Mouse (Mus musculus) lung, postnatal 25 days (tissue): ENCODE measurements around the gene Lsm4.

Experiments
- DNase-seq: peaks from one replicate; pipeline ENCODE4 v3.0.0; 2022; ENCODE audit warnings: low spot score

Gene Lsm4

DNA sequence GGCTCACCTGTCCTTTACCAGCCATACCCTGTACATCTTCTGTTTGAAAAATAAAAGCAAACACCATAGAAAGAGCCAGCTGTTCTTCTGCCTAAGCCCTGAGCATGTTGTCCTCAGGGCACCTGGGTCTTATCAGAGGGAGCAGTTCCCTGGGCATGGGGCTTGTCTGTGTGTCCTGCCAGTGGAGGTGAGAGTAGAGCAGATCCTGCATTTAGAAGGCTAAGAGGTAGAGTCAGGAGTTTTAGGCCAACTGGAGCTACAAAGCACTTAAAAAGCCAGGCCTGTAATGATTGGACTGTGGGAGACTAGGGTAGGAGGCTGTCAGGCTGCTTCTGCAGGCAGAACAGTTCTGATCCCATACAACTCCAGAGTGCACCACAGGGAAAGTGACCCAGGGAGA is 5.6 kb downstream of the Lsm4 start:
- no peak for DNase-seq

DNA sequence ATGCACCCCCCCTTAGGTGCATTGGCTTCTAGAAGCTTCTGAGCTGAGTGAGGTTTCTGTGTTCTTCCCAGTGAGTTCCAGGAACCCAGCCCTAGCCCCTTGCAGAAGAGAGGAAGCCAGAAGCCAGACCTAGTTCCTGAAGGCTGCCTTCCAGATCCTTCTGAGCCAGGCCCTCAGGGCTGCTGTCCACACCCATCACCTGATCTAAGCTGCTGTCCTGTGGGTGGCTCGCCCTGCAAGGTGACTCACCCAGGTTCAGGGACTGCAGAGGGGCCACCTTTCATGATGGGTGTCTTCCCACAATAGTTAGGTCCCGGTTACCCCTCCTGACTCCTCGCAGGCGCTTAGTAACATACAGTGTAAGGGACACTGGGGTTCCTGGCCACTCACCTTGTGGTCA is 6.4 kb downstream of the Lsm4 start:
- no peak for DNase-seq

DNA sequence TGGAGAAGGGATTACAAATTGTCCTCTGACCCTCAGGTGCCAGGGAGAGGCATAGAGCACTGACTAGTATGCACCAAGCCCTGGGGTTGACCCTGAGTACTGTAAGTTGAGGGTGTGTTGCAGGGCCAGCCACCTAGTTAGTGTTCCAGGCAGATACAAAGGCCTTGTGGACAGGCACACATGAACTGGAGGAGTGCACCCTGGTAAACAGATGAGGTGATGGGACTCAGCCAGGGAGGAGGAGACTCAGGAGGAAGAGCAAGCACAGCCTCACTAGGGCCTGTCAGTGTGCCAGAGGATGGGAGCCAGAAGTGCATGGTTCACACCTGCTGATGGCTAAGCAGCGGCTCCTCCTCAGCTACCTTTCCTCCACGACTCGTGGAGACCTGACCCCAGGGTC is 7.0 kb downstream of the Lsm4 start:
- DNase-seq, result no peak

DNA sequence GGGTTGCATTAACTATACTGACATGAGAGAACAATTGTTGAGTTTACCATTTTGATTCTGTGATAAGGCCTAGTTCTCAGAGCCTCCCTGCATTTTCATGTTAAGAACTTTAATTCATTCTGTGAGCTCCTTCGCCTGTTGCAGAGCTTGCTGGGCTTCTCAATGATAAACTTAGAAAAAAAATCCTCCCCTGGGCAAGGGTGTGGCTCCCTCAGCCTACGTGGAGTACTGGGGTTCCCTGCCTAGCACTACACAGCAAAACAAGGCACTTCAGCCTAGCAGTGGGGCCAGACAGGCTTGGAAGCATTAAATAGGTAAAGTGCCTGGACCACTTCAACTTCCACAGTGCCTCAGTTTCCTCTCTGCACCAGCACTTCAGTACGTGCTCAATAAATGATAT is 8.4 kb downstream of the Lsm4 start:
- DNase-seq, result no peak

DNA sequence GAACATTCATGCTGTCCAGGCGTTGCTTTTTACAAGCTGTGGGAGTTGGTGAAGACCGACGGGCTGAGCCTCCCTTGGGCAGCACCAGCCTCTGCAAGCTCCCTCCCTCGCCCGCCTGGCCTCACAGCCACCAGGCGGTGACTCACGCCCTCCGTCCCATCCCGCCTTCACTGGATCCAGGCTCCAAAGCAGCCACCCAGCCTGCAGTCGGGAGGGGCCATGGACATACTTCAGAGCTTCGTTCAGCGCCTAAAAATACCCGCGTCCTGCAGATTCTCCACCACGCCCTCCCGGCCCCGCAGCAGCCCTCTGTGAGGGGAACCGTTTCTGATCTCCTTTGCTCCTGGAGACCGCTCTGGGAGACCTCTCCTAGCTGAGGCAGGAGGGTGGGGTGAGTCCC is 9.1 kb downstream of the Lsm4 start:
- DNase-seq, result peak; percentile 78

DNA sequence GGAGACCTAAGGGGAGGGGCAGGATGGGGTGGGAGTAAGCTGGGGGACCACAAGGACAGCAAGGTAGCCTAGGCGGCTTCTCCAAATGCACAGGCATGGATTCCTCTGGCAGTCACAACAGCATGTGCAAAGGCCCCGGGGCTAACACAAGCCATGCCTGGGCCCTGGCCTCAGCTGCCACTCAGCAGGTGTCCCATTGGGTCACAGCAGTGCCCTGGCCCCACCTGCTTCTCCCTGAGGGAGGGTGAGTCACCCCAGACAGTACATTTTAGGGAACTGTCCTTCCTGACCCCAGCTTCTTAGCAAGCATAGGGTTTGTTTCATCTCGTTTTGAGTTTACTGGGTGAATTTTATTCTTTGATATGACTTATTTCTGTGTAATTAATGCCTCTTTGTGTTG is 9.6 kb downstream of the Lsm4 start:
- no peak for DNase-seq

DNA sequence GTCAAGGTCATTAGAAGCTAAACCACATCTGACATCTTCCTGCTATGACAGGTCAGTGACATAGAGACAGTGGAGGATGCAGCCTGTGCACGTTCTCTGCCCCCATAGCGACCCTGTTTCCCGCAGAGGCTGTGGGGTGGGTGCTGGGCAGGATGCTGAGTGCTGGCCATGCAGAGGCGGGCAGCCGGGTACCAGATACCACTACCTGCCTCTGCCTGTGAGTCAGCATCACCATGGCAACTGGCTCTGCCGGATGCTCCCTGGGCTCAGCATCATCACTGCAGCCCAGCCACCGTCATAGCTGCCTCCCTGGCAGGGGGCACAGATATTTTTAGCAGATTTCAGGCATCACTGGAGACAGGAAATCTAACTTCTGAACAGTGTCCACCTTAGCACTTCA is 11.2 kb downstream of the Lsm4 start:
- no peak for DNase-seq

DNA sequence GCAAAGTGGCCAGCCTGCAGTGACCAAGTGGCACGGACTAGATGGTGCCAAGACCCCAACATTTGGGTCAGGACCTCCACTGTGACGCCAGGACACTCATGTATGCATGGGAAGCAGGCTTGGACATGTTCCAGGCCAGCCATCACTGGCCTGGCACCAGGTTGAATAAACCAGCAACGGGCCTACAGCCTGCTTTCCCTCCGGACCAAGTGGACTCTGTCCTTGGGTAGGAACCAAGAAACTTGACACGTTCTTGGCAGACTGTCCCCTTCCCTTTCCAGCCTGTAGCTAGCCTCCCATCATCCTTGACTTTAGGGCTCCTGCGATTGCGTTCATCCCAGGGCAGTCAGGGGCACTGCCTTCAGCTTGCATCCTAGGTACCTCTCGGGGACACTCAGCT is 14.5 kb downstream of the Lsm4 start:
- peak; percentile 44 for DNase-seq

DNA sequence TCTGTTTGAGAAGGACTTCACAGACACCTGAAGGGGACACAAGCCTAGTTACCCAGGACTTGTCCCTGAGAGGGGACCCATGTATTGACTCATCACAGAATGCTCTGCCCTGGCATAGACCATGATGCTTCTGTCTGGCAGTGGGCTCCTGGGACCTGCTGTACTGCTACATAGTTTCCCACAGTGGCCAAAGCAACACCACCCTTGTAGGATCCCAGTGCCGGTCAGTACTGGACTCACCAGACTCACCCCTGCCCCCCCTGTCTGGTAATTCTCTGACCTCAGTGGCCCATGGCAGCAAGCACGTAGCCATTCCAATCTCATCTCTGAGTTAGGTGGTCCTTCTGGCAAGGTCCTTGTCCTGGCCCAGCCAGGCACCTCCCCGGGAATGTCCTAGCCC is 15.1 kb downstream of the Lsm4 start:
- no peak for DNase-seq

DNA sequence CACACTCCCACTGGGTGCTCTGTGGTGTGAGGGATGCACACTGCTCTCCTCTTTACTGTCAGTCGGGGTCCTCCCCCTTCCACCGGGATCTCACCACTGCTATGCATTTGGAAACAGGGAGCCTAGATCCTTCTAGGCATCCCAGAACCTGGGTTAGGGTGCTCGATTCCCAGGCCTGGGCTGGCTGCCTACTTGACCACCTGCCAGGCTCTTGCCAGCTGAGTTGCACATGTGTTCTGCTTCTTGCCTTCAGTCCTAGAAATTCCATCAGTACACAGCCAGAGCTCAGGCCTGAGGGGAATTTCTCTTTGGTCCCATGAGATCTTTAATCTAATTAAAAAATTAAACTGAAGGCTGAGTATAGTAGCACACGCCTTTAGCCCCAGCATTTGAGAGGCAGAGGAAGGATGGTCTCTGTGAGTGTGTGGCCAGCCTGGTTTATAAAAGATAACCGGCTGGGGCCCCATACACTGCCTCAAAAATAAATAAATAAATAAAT is 16.9 kb downstream of the Lsm4 start:
- DNase-seq, result no peak

DNA sequence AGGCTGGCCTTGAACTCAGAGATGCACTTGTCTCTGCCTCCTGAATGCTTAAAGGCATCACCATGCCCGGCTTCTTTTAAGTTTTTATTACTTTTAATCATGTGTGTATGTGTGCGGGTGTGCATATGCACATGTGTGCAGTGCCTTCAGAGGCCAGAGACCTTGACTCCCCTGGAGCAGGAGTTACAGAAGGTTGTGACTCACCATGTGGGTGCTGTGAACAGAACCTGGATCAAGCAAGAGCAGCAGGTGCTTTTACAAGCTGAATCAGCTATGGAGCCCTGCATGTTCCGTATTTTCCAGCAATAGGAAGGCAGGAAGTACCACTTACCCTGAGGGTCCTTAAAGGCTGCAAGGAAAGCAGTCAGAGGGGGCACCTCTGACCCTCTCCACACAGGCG is 18.2 kb downstream of the Lsm4 start:
- DNase-seq, result no peak

DNA sequence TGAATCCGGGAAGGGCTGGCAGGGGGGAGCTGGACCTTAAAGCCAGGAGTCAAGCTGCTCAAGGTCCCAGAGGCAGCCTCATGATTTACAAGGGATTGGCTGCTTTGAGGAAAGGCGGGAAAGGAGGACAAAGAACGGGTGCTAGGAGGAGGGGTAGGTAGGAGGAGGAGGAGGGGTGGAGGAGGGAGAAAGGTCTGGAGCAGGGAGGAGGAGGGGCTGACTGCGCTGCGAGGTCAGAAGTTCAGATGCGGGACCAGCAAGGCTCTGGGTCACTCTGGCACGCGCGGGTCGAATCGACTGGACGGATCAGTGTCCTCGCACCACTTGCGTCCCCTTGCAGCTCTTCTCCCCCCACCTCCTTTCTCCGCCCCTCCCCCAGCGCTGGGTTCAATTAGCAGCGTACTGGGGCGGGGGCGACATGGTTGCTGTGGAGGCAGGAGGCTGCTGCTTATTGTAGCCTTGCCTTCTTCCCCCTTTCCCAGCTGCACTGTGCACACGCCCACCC is 18.7 kb downstream of the Lsm4 start:
- no peak for DNase-seq

DNA sequence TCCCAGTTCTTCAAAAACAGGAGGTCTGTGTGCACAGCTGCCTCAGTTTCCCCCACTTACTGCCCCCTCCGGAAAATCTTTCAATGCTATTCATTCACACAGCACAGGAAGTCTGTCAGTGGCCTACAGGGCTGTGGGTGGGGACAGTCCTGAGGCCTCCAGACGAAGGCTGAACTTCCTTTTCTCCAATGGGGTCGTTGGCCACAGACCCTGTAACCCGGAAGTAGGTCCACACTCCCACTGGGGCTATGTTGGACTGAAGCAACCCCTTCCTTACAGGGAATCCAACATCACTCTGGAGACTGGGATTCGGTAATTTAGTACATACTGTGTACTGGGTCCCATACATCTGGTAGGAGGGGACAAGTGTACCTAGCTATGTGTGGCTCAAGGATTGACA is 20.6 kb downstream of the Lsm4 start:
- no peak for DNase-seq

DNA sequence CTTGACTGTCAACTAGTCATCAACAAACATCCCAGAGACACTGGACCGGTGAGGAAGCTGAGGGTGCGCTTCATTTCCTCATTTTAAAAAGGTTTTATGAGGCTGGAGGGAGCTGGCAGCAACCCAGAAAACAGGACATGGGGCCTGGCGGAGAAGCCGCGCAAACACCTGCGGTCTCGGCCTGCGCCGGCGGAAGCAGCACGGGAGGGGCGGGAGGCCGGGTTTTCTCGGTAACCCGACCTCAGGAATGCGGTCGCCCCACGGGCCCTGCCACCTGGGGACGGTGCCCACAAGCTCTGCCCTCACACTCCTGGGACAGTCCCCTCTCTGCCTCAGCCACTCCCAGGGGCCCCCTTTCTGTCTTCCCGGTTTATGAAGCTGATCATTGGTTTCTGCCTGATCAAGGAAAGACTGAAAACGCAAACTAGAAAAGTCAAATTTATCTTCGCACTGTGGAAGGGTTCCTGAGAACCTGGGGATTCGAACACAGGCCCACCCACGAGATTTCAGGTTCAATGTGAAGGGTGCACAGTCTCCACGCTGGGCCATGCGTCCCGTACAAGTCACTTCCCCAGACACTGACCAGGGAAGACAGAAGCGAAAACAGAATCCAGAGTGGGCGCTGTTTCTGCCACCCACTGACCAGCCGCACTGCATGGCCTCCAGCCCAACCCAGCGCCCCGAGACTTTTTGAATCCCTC is 22.4 kb downstream of the Lsm4 start:
- DNase-seq, result peak; percentile 82

DNA sequence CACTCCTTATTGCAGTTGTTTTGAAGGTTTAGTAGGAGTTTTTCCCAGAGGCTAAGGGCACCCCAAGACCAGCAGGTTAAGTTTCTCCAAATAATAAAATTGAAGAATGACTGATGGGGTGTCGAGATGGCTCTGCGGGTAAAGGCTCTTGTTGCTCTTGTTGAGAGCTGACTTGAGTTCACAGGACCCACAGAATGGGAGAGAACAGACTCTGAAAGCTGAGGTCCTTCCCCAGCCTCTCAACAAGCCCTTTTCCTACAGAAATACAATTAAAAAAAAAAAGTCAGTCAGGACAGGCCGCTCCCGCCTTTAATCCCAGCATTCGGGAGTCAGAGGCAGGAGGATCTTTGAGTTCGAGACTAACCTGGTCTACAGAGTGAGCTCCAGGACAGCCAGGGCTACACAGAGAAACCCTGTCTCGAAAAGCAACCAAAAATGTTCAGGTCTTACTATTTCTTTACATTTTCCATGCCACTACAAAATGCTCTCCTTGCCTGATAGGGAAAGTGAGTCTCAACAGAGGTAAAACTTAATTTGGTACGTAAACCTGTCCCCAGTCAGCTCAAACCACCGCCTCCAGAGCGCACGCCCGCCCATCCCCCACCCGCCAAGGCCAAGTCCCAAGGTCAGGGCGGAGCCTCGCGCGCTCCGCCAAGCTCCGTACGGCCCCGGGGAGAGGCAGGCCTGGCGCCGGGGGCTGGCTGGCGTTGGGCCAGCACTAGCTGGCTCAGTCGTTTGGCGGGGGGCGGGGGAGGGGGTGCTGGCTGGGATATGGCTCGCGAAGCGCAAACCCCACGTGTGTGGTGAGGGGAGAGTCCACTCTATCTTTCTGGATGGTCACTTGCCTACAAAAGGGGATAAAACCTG is 23.2 kb downstream of the Lsm4 start:
- peak; percentile 79 for DNase-seq

DNA sequence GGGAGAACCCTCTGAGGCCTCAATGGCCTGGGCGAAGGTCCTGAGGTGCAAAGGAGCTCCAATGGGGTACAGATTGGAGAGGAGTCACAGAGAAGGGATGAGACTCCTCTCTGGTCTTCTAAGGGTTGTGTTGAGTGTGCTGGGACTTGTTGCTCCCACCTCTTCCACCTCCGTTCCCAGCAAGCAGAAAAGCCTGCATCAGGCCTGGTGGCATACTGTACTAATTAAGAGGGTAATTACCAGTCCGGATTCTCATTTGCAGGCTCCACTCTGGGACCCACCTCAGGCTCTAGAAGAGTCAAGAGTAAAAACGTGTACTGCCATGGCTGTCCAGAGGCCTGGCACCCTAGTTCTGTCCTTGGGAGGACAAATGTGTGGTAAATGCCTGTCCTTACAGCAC is 23.9 kb downstream of the Lsm4 start:
- DNase-seq, result no peak

DNA sequence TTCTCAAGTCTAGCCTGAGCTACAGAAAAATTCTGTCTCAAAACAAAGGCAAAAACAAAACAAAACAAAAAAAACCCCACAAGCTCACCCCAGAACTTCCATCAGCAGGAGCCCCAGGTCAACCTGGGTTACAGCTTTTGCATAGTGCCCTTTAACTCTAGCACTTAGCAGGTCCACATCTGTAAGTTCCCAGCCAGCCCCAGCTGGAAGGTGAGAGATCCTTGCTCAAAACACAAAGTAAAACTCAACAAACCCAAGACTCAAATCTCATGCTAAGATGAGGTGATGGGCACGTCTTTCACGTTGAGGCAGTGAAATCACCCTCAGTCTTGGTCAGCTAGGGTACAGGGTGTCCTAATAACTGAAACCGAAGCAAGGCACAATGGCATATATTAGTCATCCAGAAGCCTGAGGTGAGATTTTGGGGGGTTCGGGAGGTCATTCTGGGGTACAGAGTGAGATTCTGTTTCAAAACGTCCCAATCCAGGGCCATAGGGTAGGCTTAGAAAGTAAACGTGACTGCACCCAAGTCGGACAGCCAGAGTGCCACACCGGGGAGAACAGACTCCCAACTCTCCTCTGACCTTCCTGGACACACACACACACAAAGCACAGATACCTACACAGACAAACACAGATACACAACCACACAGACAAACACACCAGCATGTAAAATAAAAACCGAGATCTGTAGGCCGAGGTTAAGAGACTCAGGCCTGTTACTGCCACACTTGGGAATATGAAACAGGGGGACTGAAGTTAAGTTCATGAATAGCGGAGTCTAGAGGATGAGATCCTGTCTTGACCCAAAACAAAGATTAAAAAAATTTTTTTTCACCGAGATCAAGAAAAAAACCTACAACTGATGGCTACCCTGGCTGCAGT is 24.6 kb downstream of the Lsm4 start:
- DNase-seq, result no peak

DNA sequence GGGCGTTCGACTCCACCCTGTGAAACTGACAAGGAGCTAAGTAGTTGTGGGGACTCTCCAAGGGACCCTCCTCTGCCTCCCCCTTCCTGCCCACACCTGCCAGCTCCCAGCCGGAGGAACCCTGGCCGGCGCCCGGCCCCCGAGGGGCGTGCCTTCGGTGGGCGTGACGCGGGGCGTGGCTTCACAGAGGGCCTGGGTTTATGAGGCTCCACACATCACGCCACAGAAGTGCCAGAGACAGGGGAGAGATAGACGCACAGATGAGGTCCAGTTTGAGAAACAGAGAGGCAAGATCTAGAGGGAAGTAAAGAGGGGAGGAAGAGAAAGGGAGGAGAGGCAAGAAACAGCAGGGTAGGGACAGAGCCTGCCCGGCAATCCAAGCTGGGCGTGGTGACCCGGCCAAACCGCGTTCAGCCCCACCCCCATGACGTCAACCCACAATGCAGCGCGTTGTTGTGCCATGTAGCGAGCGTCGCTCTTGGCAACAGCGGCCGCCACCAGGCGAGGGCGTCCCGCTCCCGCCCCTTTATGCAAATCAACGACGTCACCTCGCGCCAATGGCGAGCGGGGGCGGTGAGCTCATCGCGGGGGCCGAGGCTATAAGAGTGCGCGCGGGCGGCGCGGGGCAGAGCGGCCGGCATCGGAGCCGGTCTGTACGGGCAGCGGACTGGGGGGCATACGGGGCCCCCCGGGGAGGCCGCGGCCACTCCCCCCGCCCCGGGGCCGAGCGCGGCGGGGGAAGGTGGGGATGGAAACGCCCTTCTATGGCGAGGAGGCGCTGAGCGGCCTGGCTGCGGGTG is 25.5 kb downstream of the Lsm4 start, which contains the start of gene Jund:
TSS of gene Jund (plus strand) at position 640 of the 800 bp plus-strand sequence.
- DNase-seq, result peak; percentile 99

DNA sequence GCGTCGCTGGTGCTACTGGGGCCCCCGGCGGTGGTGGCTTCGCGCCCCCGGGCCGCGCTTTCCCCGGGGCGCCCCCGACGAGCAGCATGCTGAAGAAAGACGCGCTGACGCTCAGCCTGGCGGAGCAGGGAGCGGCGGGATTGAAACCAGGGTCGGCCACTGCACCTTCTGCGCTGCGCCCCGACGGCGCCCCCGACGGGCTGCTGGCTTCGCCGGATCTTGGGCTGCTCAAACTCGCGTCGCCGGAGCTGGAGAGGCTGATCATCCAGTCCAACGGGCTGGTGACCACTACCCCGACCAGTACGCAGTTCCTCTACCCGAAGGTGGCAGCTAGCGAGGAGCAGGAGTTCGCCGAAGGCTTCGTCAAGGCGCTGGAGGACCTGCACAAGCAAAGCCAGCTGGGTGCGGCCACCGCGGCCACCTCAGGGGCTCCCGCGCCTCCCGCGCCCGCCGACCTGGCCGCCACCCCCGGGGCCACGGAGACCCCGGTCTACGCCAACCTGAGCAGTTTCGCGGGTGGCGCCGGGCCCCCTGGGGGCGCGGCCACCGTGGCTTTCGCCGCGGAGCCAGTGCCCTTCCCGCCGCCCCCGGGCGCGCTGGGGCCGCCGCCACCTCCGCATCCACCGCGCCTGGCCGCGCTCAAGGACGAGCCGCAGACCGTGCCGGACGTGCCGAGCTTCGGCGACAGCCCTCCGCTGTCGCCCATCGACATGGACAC is 26.2 kb downstream of the Lsm4 start:
- no peak for DNase-seq

DNA sequence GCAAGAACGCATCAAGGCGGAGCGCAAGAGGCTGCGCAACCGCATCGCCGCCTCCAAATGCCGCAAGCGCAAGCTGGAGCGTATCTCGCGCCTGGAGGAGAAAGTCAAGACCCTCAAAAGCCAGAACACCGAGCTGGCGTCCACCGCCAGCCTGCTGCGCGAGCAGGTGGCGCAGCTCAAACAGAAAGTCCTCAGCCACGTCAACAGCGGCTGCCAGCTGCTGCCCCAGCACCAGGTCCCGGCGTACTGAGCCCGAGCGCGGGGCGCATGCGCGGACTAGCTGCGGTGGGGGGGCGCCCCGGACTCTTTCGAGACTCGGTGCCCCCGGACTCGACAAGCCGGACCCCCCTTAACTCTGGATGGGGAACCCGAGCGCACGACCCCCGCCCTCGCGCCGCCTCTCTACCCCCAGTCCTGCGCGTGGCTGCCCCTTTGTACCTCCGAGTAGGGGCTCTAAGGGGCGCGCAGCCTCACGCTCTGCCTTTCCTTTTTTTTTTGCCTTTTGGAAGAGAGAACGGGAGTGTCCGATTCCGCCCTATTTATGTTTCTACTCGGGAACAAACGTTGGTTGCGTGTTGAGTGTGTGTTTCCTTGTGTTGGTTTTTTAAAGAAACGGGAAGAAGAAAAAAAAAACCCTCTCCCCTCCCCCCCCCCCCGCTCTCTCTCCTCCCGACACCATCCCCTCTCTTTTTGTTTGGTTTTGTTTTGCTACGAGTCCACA is 26.9 kb downstream of the Lsm4 start:
- DNase-seq, result peak; percentile 80
